Mouse (Mus musculus) MEL (cell line): ENCODE data around the gene Tcirg1. TPM values are rescaled to one million over a fixed set of nuclear protein-coding genes. Genes with fewer than 3 reads are reported as not detected.

Source experiments
- DNase-seq: peaks from one replicate; pipeline ENCODE4 v3.0.0; 2011; ENCODE audit warnings: low read depth, low spot score
- H3K27ac ChIP-seq: 2 replicates; pipeline ENCODE4 v1.5.1; 2012; ENCODE audit warnings: low read depth, mild to moderate bottlenecking, control low read depth, low read length, moderate library complexity; ENCODE audit not compliant: control insufficient read depth
- H3K27me3 ChIP-seq, 2 experiments: fragments of 150-350 bp in 1 of 2; sonication (generic) in 1 of 2; 2 replicates each; pipeline ENCODE4 v1.6.1; 2012; ENCODE audit warnings: low read length in 2 of 2, mild to moderate bottlenecking in 2 of 2, improper control_type of control experiment in 1 of 2, moderate library complexity in 1 of 2; ENCODE audit not compliant: insufficient read depth in 2 of 2, control insufficient read depth in 1 of 2
- H3K36me3 ChIP-seq, 2 experiments: 2 replicates each; pipeline ENCODE4 v1.6.1; 2012 to 2014; ENCODE audit warnings: low read length in 2 of 2, improper control_type of control experiment in 1 of 2, inconsistent platforms in 1 of 2, mild to moderate bottlenecking in 1 of 2; ENCODE audit not compliant: insufficient read depth in 2 of 2, control insufficient read depth in 1 of 2
- H3K4me1 ChIP-seq, 2 experiments: fragments of 150-350 bp in 1 of 2; sonication (generic) in 1 of 2; 2 replicates each; pipeline ENCODE4 v1.6.1; 2012; ENCODE audit warnings: low read length in 2 of 2, improper control_type of control experiment in 1 of 2, mild to moderate bottlenecking in 1 of 2; ENCODE audit not compliant: insufficient read depth in 2 of 2, control insufficient read depth in 1 of 2
- H3K4me3 ChIP-seq, 2 experiments: fragments of 150-350 bp in 1 of 2; sonication (generic) in 1 of 2; 2 replicates each; pipeline ENCODE4 v1.5.1; 2012; ENCODE audit warnings: low read depth in 2 of 2, low read length in 2 of 2, mild to moderate bottlenecking in 2 of 2, moderate library complexity in 2 of 2, control low read depth in 1 of 2, improper control_type of control experiment in 1 of 2; ENCODE audit not compliant: control insufficient read depth in 1 of 2, insufficient read depth in 1 of 2
- H3K79me2 ChIP-seq: 2 replicates; pipeline ENCODE4 v1.6.1; 2012; ENCODE audit warnings: mild to moderate bottlenecking, low read length, moderate library complexity; ENCODE audit not compliant: control insufficient read depth, poor library complexity, insufficient read depth
- H3K9ac ChIP-seq: 2 replicates; pipeline ENCODE4 v1.6.1; 2012; ENCODE audit warnings: low read depth, mild to moderate bottlenecking, control low read depth, low read length, moderate library complexity; ENCODE audit not compliant: control insufficient read depth, poor library complexity, severe bottlenecking
- H3K9me3 ChIP-seq: fragments of 150-350 bp; sonication (generic); replicated peaks from 2 replicates; pipeline ENCODE4 v1.6.1; 2012; ENCODE audit warnings: mild to moderate bottlenecking, low read length, improper control_type of control experiment, moderate library complexity; ENCODE audit not compliant: insufficient read depth
- CHD1 ChIP-seq: IDR thresholded peaks from 2 replicates; pipeline ENCODE4 v1.6.1; 2012; ENCODE audit warnings: low read depth, mild to moderate bottlenecking, inconsistent platforms, low read length, improper control_type of control experiment
- CHD2 ChIP-seq: IDR thresholded peaks from 2 replicates; pipeline ENCODE4 v1.6.1; 2011; ENCODE audit warnings: low read length, improper control_type of control experiment
- CTCF ChIP-seq, 3 experiments: IDR thresholded peaks in 2 of 3; conservative IDR thresholded peaks in 1 of 3; 2 replicates each; pipeline ENCODE4 v1.5.1; 2011 to 2012; ENCODE audit warnings: low read length in 3 of 3, low read depth in 2 of 3, mild to moderate bottlenecking in 2 of 3, improper control_type of control experiment in 1 of 3, inconsistent platforms in 1 of 3, mixed read lengths in 1 of 3, moderate library complexity in 1 of 3; ENCODE audit not compliant: control insufficient read depth in 1 of 3, insufficient read depth in 1 of 3, poor library complexity in 1 of 3, severe bottlenecking in 1 of 3
- ELF1 ChIP-seq: IDR thresholded peaks from 2 replicates; pipeline ENCODE4 v1.6.1; 2014; ENCODE audit warnings: low read depth, mild to moderate bottlenecking, inconsistent platforms, low read length, improper control_type of control experiment, moderate library complexity
- GATA1 ChIP-seq: IDR thresholded peaks from 2 replicates; pipeline ENCODE4 v1.6.1; 2011; ENCODE audit warnings: low read depth, low read length, improper control_type of control experiment
- HCFC1 ChIP-seq: IDR thresholded peaks from 2 replicates; pipeline ENCODE4 v1.6.1; 2012; ENCODE audit warnings: low read depth, mild to moderate bottlenecking, inconsistent platforms, low read length, improper control_type of control experiment, moderate library complexity
- MAFK ChIP-seq: IDR thresholded peaks from 2 replicates; pipeline ENCODE4 v1.6.1; 2011; ENCODE audit warnings: low read depth, mild to moderate bottlenecking, low read length, improper control_type of control experiment, borderline replicate concordance
- MEF2A ChIP-seq: IDR thresholded peaks from 2 replicates; pipeline ENCODE4 v1.6.1; 2014; ENCODE audit warnings: low read depth, mild to moderate bottlenecking, inconsistent platforms, low read length, improper control_type of control experiment; ENCODE audit not compliant: poor library complexity, insufficient replicate concordance, severe bottlenecking; ENCODE audit errors: extremely low read depth
- MXI1 ChIP-seq: IDR thresholded peaks from 2 replicates; pipeline ENCODE4 v1.6.1; 2011; ENCODE audit warnings: mild to moderate bottlenecking, low read depth, low read length, improper control_type of control experiment
- MYC ChIP-seq: IDR thresholded peaks from 2 replicates; pipeline ENCODE4 v1.6.1; 2011; ENCODE audit warnings: low read depth, mild to moderate bottlenecking, low read length, improper control_type of control experiment, moderate library complexity
- NELFE ChIP-seq: IDR thresholded peaks from 2 replicates; pipeline ENCODE4 v1.6.1; 2011; ENCODE audit warnings: low read depth, low read length, improper control_type of control experiment
- NRF1 ChIP-seq: IDR thresholded peaks from 2 replicates; pipeline ENCODE4 v1.6.1; 2014; ENCODE audit warnings: low read depth, mild to moderate bottlenecking, inconsistent platforms, low read length, improper control_type of control experiment, moderate library complexity; ENCODE audit not compliant: poor library complexity, insufficient read depth, severe bottlenecking
- POLR2A ChIP-seq, 2 experiments: IDR thresholded peaks; 2 replicates each; pipeline ENCODE4 v1.6.1; 2011 to 2012; ENCODE audit warnings: low read length in 2 of 2, mild to moderate bottlenecking in 2 of 2, control low read depth in 1 of 2, improper control_type of control experiment in 1 of 2, low read depth in 1 of 2, moderate library complexity in 1 of 2; ENCODE audit not compliant: control insufficient read depth in 1 of 2, insufficient read depth in 1 of 2, poor library complexity in 1 of 2
- RAD21 ChIP-seq: IDR thresholded peaks from 2 replicates; pipeline ENCODE4 v1.6.1; 2011; ENCODE audit warnings: mild to moderate bottlenecking, low read depth, low read length, improper control_type of control experiment
- RCOR1 ChIP-seq: IDR thresholded peaks from 2 replicates; pipeline ENCODE4 v1.6.1; 2012; ENCODE audit warnings: low read depth, mild to moderate bottlenecking, inconsistent platforms, low read length, improper control_type of control experiment
- SMC3 ChIP-seq: IDR thresholded peaks from 2 replicates; pipeline ENCODE4 v1.6.1; 2011; ENCODE audit warnings: low read depth, low read length, improper control_type of control experiment
- TAL1 ChIP-seq: IDR thresholded peaks from 2 replicates; pipeline ENCODE4 v1.6.1; 2012; ENCODE audit warnings: mild to moderate bottlenecking, inconsistent platforms, low read length, moderate library complexity, mixed read lengths
- UBTF ChIP-seq: IDR thresholded peaks from 2 replicates; pipeline ENCODE4 v1.6.1; 2012; ENCODE audit warnings: low read depth, mild to moderate bottlenecking, inconsistent platforms, low read length, improper control_type of control experiment, moderate library complexity, borderline replicate concordance; ENCODE audit not compliant: insufficient read depth
- USF2 ChIP-seq, 2 experiments: IDR thresholded peaks; 2 replicates each; pipeline ENCODE4 v1.6.1; 2011 to 2012; ENCODE audit warnings: improper control_type of control experiment in 2 of 2, low read length in 2 of 2, borderline replicate concordance in 1 of 2, inconsistent platforms in 1 of 2, low read depth in 1 of 2, mild to moderate bottlenecking in 1 of 2; ENCODE audit not compliant: insufficient read depth in 1 of 2
- ZC3H11A ChIP-seq: IDR thresholded peaks from 2 replicates; pipeline ENCODE4 v1.6.1; 2012; ENCODE audit warnings: low read depth, mild to moderate bottlenecking, inconsistent platforms, low read length, improper control_type of control experiment
- ZKSCAN1 ChIP-seq: IDR thresholded peaks from 2 replicates; pipeline ENCODE4 v1.6.1; 2012; ENCODE audit warnings: low read depth, mild to moderate bottlenecking, inconsistent platforms, low read length, improper control_type of control experiment, moderate library complexity
- ZNF384 ChIP-seq: IDR thresholded peaks from 2 replicates; pipeline ENCODE4 v1.6.1; 2012; ENCODE audit warnings: low read depth, mild to moderate bottlenecking, inconsistent platforms, low read length, improper control_type of control experiment
- polyA plus RNA-seq, 2 experiments: library from polyadenylated mRNA; stranded (reverse) in 1 of 2; unstranded in 1 of 2; fragments of >175 nt in 1 of 2; fragments of >200 nt in 1 of 2; gene quantifications; 2 replicates each; pipeline versions ENCODE4 v1.2.1 to v1.2.4; 2012; ENCODE audit warnings: low replicate concordance in 2 of 2, low read depth in 1 of 2; ENCODE audit not compliant: insufficient read length in 2 of 2, insufficient read depth in 1 of 2, missing spikeins in 1 of 2
- total RNA-seq: library from RNA; depleted of rRNA; stranded (reverse); fragments of 300-350 nt; gene quantifications from 2 replicates; pipeline ENCODE4 v1.2.3, GENCODE M21; 2012

The Tcirg1 gene
- total and polyA plus RNA-seq, 3 experiments, result 21.4 to 32.6 TPM; not detected in 1

- TF ChIP-seq ZKSCAN1 (no peak), CHD2 (no peak), POLR2A (IDR thresholded peaks at IDR 0.05; ENCODE audit: control insufficient read depth in 1 of 2, insufficient read depth in 1 of 2, low read depth in 1 of 2, low read length in 2 of 2, poor library complexity in 1 of 2) (no peak), RAD21 (peak; percentile 43), SMC3 (peak; percentile 70), USF2 (IDR thresholded peaks at IDR 0.05; ENCODE audit: borderline replicate concordance in 1 of 2, insufficient read depth in 1 of 2, low read depth in 1 of 2, low read length in 2 of 2) (no peak), ZC3H11A (0 out of 2 replicates have a peak, but pooled peaks have one; percentile 20), HCFC1 (0 out of 2 replicates have a peak, but pooled peaks have one; percentile 26), CTCF (IDR thresholded peaks at IDR 0.05 in 2 of 3, conservative IDR thresholded peaks at IDR 0.05 in 1 of 3; ENCODE audit: control insufficient read depth in 1 of 3, insufficient read depth in 1 of 3, low read depth in 2 of 3, low read length in 3 of 3, poor library complexity in 1 of 3, severe bottlenecking in 1 of 3) (peak; percentile 34 to 75 (median 70); a peak in 5 of 6 replicates), GATA1 (no peak), TAL1 (no peak)
- Histone ChIP-seq H3K4me1 (no peaks in the 10 kb centered on the region), H3K27ac (no peak overlapping the region), H3K36me3 (no peaks in the 10 kb centered on the region; a peak in 2 of 4 replicates), H3K9ac (no peak overlapping the region), H3K4me3 (no peak overlapping the region), H3K27me3 (no peaks in the 10 kb centered on the region), H3K9me3 (no peaks in the 10 kb centered on the region), H3K79me2 (no peaks in the 10 kb centered on the region)
- DNase-seq, result peak; percentile 53
Observed at GRCm38 (mm10) chr19:3890181-3890580, 16.8 kb downstream of the Tcirg1 start.

GRCm38 (mm10) chr19:3889096-3889495 lies 17.8 kb downstream of the Tcirg1 start:
- no peaks in the 10 kb centered on the region for H3K27me3 ChIP-seq
- H3K9me3 ChIP-seq, result no peaks in the 10 kb centered on the region
- H3K4me3 ChIP-seq, result no peak overlapping the region
- no peak overlapping the region for H3K9ac ChIP-seq
- H3K79me2 ChIP-seq, result no peaks in the 10 kb centered on the region
- no peak for DNase-seq
- TF ChIP-seq CTCF (IDR thresholded peaks at IDR 0.05 in 2 of 3, conservative IDR thresholded peaks at IDR 0.05 in 1 of 3; ENCODE audit: control insufficient read depth in 1 of 3, insufficient read depth in 1 of 3, low read depth in 2 of 3, low read length in 3 of 3, poor library complexity in 1 of 3, severe bottlenecking in 1 of 3) (no peak), NRF1 (no peak), ELF1 (no peak), NELFE (no peak), ZNF384 (no peak), MXI1 (no peak), ZC3H11A (no peak), MYC (no peak), CHD1 (no peak), USF2 (IDR thresholded peaks at IDR 0.05; ENCODE audit: borderline replicate concordance in 1 of 2, insufficient read depth in 1 of 2, low read depth in 1 of 2, low read length in 2 of 2) (no peak), MEF2A (no peak), POLR2A (IDR thresholded peaks at IDR 0.05; ENCODE audit: control insufficient read depth in 1 of 2, insufficient read depth in 1 of 2, low read depth in 1 of 2, low read length in 2 of 2, poor library complexity in 1 of 2) (no peak), GATA1 (no peak), UBTF (no peak), HCFC1 (no peak), RCOR1 (no peak), MAFK (no peak)
- TF ChIP-seq, all 39 proteins: peak for 0
- H3K4me1 ChIP-seq, result no peaks in the 10 kb centered on the region
- no peak overlapping the region for H3K27ac ChIP-seq
- H3K36me3 ChIP-seq, result no peaks in the 10 kb centered on the region; a peak in 2 of 4 replicates
